Mouse (Mus musculus): ENCODE data around the gene Pdap1. TPM values are rescaled to one million over a fixed set of nuclear protein-coding genes. Genes with fewer than 3 reads are reported as not detected.

The Pdap1 gene
- polyA plus RNA-seq, 1 experiment from 2014 or later: 115 TPM

- Histone ChIP-seq H3K4me2 (no peak overlapping the region), H3K4me3 (replicated peaks) (no peak overlapping the region), H3K27me3 (replicated peaks) (peaks cover 20% of the 10 kb centered on the region), H3K4me1 (peaks cover 17% of the 10 kb centered on the region), H3K9me3 (replicated peaks) (no peaks in the 10 kb centered on the region), H3K9ac (replicated peaks) (no peak overlapping the region), H3K27ac (replicated peaks) (no peak overlapping the region), H3K36me3 (no peaks in the 10 kb centered on the region)
- WGBS: 67% methylated on average over 6 of the region's 6 CpGs
- ATAC-seq (ENCODE audit: low FRiP score): no peak
Measured at GRCm38 (mm10) chr5:145118005-145118404, 22.0 kb downstream of the Pdap1 start.

- Histone ChIP-seq H3K27me3 (replicated peaks) (peaks cover 20% of the 10 kb centered on the region), H3K4me1 (peaks cover 17% of the 10 kb centered on the region), H3K4me2 (peak overlapping the region; percentile 15), H3K4me3 (replicated peaks) (no peak overlapping the region), H3K36me3 (no peaks in the 10 kb centered on the region), H3K9ac (replicated peaks) (no peak overlapping the region), H3K9me3 (replicated peaks) (no peaks in the 10 kb centered on the region), H3K27ac (replicated peaks) (peak overlapping the region; percentile 23; the same call in 1 of the 2 replicates)
- WGBS: 52% methylated on average over 10 of the region's 10 CpGs
- no peak for ATAC-seq (ENCODE audit: low FRiP score)
Measured at GRCm38 (mm10) chr5:145116916-145117315, 23.1 kb downstream of the Pdap1 start.

- Histone ChIP-seq H3K4me3 (replicated peaks) (no peak overlapping the region), H3K4me1 (peaks cover 17% of the 10 kb centered on the region), H3K9ac (replicated peaks) (no peak overlapping the region), H3K4me2 (peak overlapping the region; percentile 60), H3K27ac (replicated peaks) (peak overlapping the region; percentile 43; the same call in 1 of the 2 replicates), H3K36me3 (0 out of 2 replicates have a peak, but pooled peaks cover under 1% of the 10 kb centered on the region), H3K27me3 (replicated peaks) (peaks cover 20% of the 10 kb centered on the region), H3K9me3 (replicated peaks) (no peaks in the 10 kb centered on the region)
- no peak for ATAC-seq (ENCODE audit: low FRiP score)
- WGBS: 47% methylated on average over 4 of the region's 4 CpGs
Measured at GRCm38 (mm10) chr5:145116316-145116715, 23.7 kb downstream of the Pdap1 start.

GRCm38 (mm10) chr5:145115736-145116135, 24.3 kb downstream of the Pdap1 start:
- WGBS: 93% methylated on average over 5 of the region's 5 CpGs
- Histone ChIP-seq H3K4me3 (replicated peaks) (no peak overlapping the region), H3K36me3 (0 out of 2 replicates have a peak, but pooled peaks cover 6% of the 10 kb centered on the region)

GRCm38 (mm10) chr5:145114606-145115473, 25.2 kb downstream of the Pdap1 start:
- Histone ChIP-seq H3K27ac (replicated peaks) (no peak overlapping the region), H3K4me2 (peak overlapping the region; percentile 60), H3K27me3 (replicated peaks) (peaks cover 20% of the 10 kb centered on the region), H3K9ac (replicated peaks) (peak overlapping the region; percentile 36), H3K36me3 (peaks cover 15% of the 10 kb centered on the region), H3K4me3 (replicated peaks) (peak overlapping the region; percentile 41), H3K9me3 (replicated peaks) (no peaks in the 10 kb centered on the region), H3K4me1 (peaks cover 17% of the 10 kb centered on the region)
- WGBS: 15% methylated on average over 40 of the region's 40 CpGs
- no peak for ATAC-seq (ENCODE audit: low FRiP score)

More at GRCm38 (mm10) chr5:145115736-145116135, 24.3 kb downstream of the Pdap1 start:
- no peak for ATAC-seq (ENCODE audit: low FRiP score)
- H3K27ac ChIP-seq (replicated peaks): peak overlapping the region; percentile 43; the same call in 1 of the 2 replicates
- H3K27me3 ChIP-seq (replicated peaks): peaks cover 20% of the 10 kb centered on the region
- H3K4me1 ChIP-seq: peaks cover 17% of the 10 kb centered on the region
- no peak overlapping the region for H3K9ac ChIP-seq (replicated peaks)
- H3K9me3 ChIP-seq (replicated peaks): no peaks in the 10 kb centered on the region
- H3K4me2 ChIP-seq: peak overlapping the region; percentile 60

- no peaks in the 10 kb centered on the region for H3K9me3 ChIP-seq (replicated peaks)
- H3K4me2 ChIP-seq: peak within 1 kb of the TSS; percentile 60
- WGBS: under 1% methylated on average over 51 of the region's 53 CpGs
- peak; percentile 45; the same call in 1 of the 2 replicates for ATAC-seq (ENCODE audit: low FRiP score)
- H3K36me3 ChIP-seq: peaks cover 22% of the 10 kb centered on the region
- H3K4me1 ChIP-seq: peaks cover 17% of the 10 kb centered on the region
- no peak within 1 kb of the TSS for H3K27ac ChIP-seq (replicated peaks)
- peak within 1 kb of the TSS; percentile 36 for H3K9ac ChIP-seq (replicated peaks)
- H3K4me3 ChIP-seq (replicated peaks): peak within 1 kb of the TSS; percentile 41
- peaks cover 20% of the 10 kb centered on the region for H3K27me3 ChIP-seq (replicated peaks)
Measured at GRCm38 (mm10) chr5:145114071-145114605, 25.9 kb downstream of the Pdap1 start, which contains the start of gene Arpc1b. Gene Arpc1b (plus strand): TSS chr5:145114215.

- 42% methylated on average over 2 of the region's 2 CpGs for WGBS
- H3K36me3 ChIP-seq: peaks cover 28% of the 10 kb centered on the region
- no peaks in the 10 kb centered on the region for H3K9me3 ChIP-seq (replicated peaks)
- peak overlapping the region; percentile 41; the same call in 1 of the 2 replicates for H3K4me3 ChIP-seq (replicated peaks)
- peak overlapping the region; percentile 60 for H3K4me2 ChIP-seq
- no peak for ATAC-seq (ENCODE audit: low FRiP score)
- peaks cover 17% of the 10 kb centered on the region for H3K4me1 ChIP-seq
- H3K9ac ChIP-seq (replicated peaks): no peak overlapping the region
- H3K27me3 ChIP-seq (replicated peaks): peaks cover 20% of the 10 kb centered on the region
- H3K27ac ChIP-seq (replicated peaks): no peak overlapping the region
Measured at GRCm38 (mm10) chr5:145113416-145113815, 26.6 kb downstream of the Pdap1 start.

GRCm38 (mm10) chr5:145112566-145112965, 27.5 kb downstream of the Pdap1 start:
- Histone ChIP-seq H3K27ac (replicated peaks) (no peak overlapping the region), H3K4me1 (peaks cover 17% of the 10 kb centered on the region), H3K9ac (replicated peaks) (no peak overlapping the region), H3K4me3 (replicated peaks) (no peak overlapping the region), H3K4me2 (no peak overlapping the region), H3K36me3 (peaks cover 36% of the 10 kb centered on the region), H3K9me3 (replicated peaks) (no peaks in the 10 kb centered on the region), H3K27me3 (replicated peaks) (peaks cover 20% of the 10 kb centered on the region)
- 75% methylated on average over 8 of the region's 8 CpGs for WGBS
- ATAC-seq (ENCODE audit: low FRiP score): no peak

- Histone ChIP-seq H3K4me1 (peaks cover 14% of the 10 kb centered on the region), H3K36me3 (peaks cover 57% of the 10 kb centered on the region), H3K27ac (replicated peaks) (no peak overlapping the region), H3K4me2 (no peak overlapping the region), H3K27me3 (replicated peaks) (peaks cover 15% of the 10 kb centered on the region), H3K4me3 (replicated peaks) (no peak overlapping the region), H3K9me3 (replicated peaks) (no peaks in the 10 kb centered on the region), H3K9ac (replicated peaks) (no peak overlapping the region)
- WGBS: 90% methylated on average over 6 of the region's 6 CpGs
- no peak for ATAC-seq (ENCODE audit: low FRiP score)
Measured at GRCm38 (mm10) chr5:145110401-145110800, 29.6 kb downstream of the Pdap1 start.

GRCm38 (mm10) chr5:145105694-145106275, 34.3 kb downstream of the Pdap1 start:
- no peak overlapping the region for H3K9ac ChIP-seq (replicated peaks)
- H3K27me3 ChIP-seq (replicated peaks): no peaks in the 10 kb centered on the region
- no peak overlapping the region for H3K4me3 ChIP-seq (replicated peaks)
- ATAC-seq (ENCODE audit: low FRiP score): no peak
- 94% methylated on average over 9 of the region's 9 CpGs for WGBS
- no peak overlapping the region for H3K27ac ChIP-seq (replicated peaks)
- no peaks in the 10 kb centered on the region for H3K4me1 ChIP-seq
- no peaks in the 10 kb centered on the region for H3K9me3 ChIP-seq (replicated peaks)
- no peak overlapping the region for H3K4me2 ChIP-seq
- H3K36me3 ChIP-seq: peaks cover 94% of the 10 kb centered on the region

GRCm38 (mm10) chr5:145104328-145104727, 35.7 kb downstream of the Pdap1 start:
- ATAC-seq (ENCODE audit: low FRiP score): 0 out of 2 replicates have a peak, but pooled peaks have one; percentile 57
- Histone ChIP-seq H3K4me2 (no peak overlapping the region), H3K27ac (replicated peaks) (no peak overlapping the region), H3K36me3 (peaks cover 93% of the 10 kb centered on the region), H3K9me3 (replicated peaks) (no peaks in the 10 kb centered on the region), H3K4me1 (no peaks in the 10 kb centered on the region), H3K27me3 (replicated peaks) (no peaks in the 10 kb centered on the region), H3K4me3 (replicated peaks) (no peak overlapping the region), H3K9ac (replicated peaks) (no peak overlapping the region)
- 81% methylated on average over 9 of the region's 9 CpGs for WGBS
